Mouse (Mus musculus): ENCODE data around the gene Slc12a6. TPM values are rescaled to one million over a fixed set of nuclear protein-coding genes. Genes with fewer than 3 reads are reported as not detected.

Slc12a6 gene
- polyA plus RNA-seq, 1 experiment from 2014 or later, result 6.9 TPM

DNA sequence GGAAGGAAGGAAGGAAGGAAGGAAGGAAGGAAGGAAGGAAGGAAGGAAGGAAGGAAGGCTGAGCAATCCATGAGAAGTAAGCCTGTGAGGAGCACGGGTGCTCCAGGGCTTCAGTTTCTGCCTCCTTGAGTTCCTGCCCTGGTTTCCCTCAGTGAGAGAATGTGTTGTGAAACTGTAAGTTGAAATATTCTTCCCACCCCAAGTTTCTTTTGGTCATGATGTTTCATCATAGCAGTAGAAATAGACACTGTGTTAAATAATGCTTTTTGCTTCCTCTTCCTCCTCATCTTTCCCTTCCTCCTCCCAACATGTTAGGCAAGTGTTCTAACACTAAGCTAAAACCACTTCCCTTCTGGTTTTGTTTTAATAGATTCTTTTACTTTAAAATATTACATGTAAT lies 33.0 kb upstream of the Slc12a6 start:
- no peak overlapping the region for H3K4me3 ChIP-seq (ENCODE audit: low read depth, low read length)
- 76% methylated on average over 1 of the region's 1 CpGs for WGBS
- H3K4me1 ChIP-seq (replicated peaks; ENCODE audit: control insufficient read depth, insufficient read depth, low read length), result no peaks in the 10 kb centered on the region
- H3K27ac ChIP-seq (ENCODE audit: low read depth, low read length), result no peak overlapping the region
- no peak for TF ChIP-seq CTCF (IDR thresholded peaks at IDR 0.05; ENCODE audit: low read depth)
- no peak overlapping the region for H3K9ac ChIP-seq (ENCODE audit: low read depth, low read length)
- no peaks in the 10 kb centered on the region for H3K36me3 ChIP-seq (ENCODE audit: control insufficient read depth, insufficient read depth)
- no peaks in the 10 kb centered on the region for H3K9me3 ChIP-seq (ENCODE audit: control insufficient read depth)
- no peaks in the 10 kb centered on the region for H3K27me3 ChIP-seq (replicated peaks; ENCODE audit: control insufficient read depth, insufficient read depth, low read length)
- no peak for ATAC-seq
- no peak overlapping the region for H3K4me2 ChIP-seq (replicated peaks; ENCODE audit: low read depth)

DNA sequence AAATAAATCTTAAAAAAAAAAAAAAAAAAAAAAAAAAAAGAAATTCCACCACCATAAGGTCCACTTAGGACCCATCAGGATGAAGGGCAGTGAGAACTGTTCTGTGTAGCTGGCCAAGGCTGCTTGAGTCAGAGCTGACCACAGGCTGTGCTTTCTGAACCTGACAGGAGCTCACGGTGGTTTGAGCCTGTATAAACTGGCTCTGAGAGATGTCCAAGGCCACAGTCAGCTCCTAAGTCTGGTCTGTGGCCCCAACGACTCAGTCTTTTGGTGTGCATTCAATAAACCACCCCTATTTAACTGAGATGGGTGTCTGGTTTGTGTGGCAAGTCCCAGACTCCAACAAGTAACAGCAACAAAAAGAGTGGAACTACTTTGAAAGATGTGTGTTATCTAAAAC lies 29.0 kb upstream of the Slc12a6 start:
- H3K36me3 ChIP-seq (ENCODE audit: control insufficient read depth, insufficient read depth), result no peaks in the 10 kb centered on the region
- no peak overlapping the region for H3K27ac ChIP-seq (ENCODE audit: low read depth, low read length)
- H3K4me3 ChIP-seq (ENCODE audit: low read depth, low read length), result no peak overlapping the region
- no peaks in the 10 kb centered on the region for H3K4me1 ChIP-seq (replicated peaks; ENCODE audit: control insufficient read depth, insufficient read depth, low read length)
- no peaks in the 10 kb centered on the region for H3K9me3 ChIP-seq (ENCODE audit: control insufficient read depth)
- no peak for TF ChIP-seq CTCF (IDR thresholded peaks at IDR 0.05; ENCODE audit: low read depth)
- no peak overlapping the region for H3K4me2 ChIP-seq (replicated peaks; ENCODE audit: low read depth)
- no peak overlapping the region for H3K9ac ChIP-seq (ENCODE audit: low read depth, low read length)
- no peak for ATAC-seq
- no peaks in the 10 kb centered on the region for H3K27me3 ChIP-seq (replicated peaks; ENCODE audit: control insufficient read depth, insufficient read depth, low read length)
- 80% methylated on average over 2 of the region's 2 CpGs for WGBS

DNA sequence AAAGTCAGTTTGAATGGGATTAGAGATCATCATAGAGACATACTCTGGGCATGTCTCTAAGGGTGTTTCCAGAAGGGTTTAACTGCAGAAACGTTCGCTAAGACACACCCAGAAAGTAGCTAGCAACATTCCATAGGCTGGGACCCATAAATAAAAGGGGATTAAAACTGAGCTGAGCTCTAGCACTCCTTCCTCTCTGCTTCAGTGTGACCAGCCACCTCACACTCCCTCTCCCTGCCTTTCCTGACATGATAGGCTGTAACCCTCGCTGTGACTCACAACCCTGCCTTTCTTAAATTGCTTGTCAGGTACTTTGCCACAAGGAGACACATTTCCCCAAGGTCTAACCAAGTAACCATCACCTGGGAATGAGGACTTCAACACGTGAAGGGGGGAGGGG lies 27.6 kb upstream of the Slc12a6 start:
- Histone ChIP-seq H3K4me1 (replicated peaks; ENCODE audit: control insufficient read depth, insufficient read depth, low read length) (no peaks in the 10 kb centered on the region; the same call in 1 of the 2 replicates), H3K27ac (ENCODE audit: low read depth, low read length) (no peak overlapping the region), H3K27me3 (replicated peaks; ENCODE audit: control insufficient read depth, insufficient read depth, low read length) (no peaks in the 10 kb centered on the region), H3K4me3 (ENCODE audit: low read depth, low read length) (no peak overlapping the region), H3K4me2 (replicated peaks; ENCODE audit: low read depth) (no peak overlapping the region; the same call in 1 of the 2 replicates), H3K9me3 (ENCODE audit: control insufficient read depth) (no peaks in the 10 kb centered on the region), H3K9ac (ENCODE audit: low read depth, low read length) (no peak overlapping the region), H3K36me3 (ENCODE audit: control insufficient read depth, insufficient read depth) (no peaks in the 10 kb centered on the region)
- no peak for TF ChIP-seq CTCF (IDR thresholded peaks at IDR 0.05; ENCODE audit: low read depth)
- 9% methylated on average over 4 of the region's 4 CpGs for WGBS
- ATAC-seq, result no peak

DNA sequence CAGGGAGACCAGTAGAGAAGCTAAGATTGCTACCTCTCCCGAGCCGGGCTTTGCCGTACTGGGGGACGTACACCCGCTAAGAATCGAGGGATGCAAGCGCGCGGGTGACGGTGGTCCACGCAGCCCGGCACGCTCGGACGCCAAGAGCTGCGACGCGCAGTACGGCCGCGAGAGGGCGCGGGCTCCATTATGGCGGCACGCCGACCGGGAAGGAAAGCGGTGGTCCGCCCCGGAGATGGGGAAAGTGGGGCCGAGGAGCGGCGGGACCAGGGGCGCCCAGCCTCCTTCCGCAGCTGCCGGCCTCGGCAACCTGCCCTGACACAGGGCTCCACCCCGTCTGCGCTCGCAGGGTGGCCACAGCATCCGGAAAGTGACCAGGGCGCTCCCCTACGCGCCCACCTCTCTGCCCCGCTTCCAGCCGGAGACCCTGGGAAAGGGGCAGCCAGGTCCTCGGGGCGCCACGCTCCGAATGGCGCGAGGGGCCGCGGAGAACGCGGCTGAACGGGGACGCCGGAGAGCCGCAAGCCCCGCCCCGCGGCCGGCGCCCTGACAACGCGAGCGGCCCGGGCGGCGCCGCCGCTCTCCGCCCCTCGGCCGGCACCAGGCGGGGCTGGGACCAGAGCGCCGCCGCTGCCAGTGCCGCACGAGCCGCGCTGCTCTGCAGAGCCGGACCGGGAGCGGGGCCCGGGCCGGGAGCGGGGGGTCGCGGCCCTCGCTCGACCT lies 26.3 kb upstream of the Slc12a6 start, which contains the start of gene Lpcat4:
Gene Lpcat4, plus strand, starts transcription at position 257 of the 723 bp plus-strand sequence.
- peak; percentile 96 for TF ChIP-seq CTCF (IDR thresholded peaks at IDR 0.05; ENCODE audit: low read depth)
- peak; percentile 86 for ATAC-seq
- under 1% methylated on average over 90 of the region's 94 CpGs for WGBS
- no peaks in the 10 kb centered on the region; the same call in 1 of the 2 replicates for H3K4me1 ChIP-seq (replicated peaks; ENCODE audit: control insufficient read depth, insufficient read depth, low read length)
- H3K4me2 ChIP-seq (replicated peaks; ENCODE audit: low read depth), result peak within 1 kb of the TSS; percentile 99
- peak within 1 kb of the TSS; percentile 69 for H3K9ac ChIP-seq (ENCODE audit: low read depth, low read length)
- H3K27ac ChIP-seq (ENCODE audit: low read depth, low read length), result peak within 1 kb of the TSS; percentile 86
- no peaks in the 10 kb centered on the region for H3K9me3 ChIP-seq (ENCODE audit: control insufficient read depth)
- H3K4me3 ChIP-seq (ENCODE audit: low read depth, low read length), result peak within 1 kb of the TSS; percentile 96
- H3K36me3 ChIP-seq (ENCODE audit: control insufficient read depth, insufficient read depth), result peaks cover 6% of the 10 kb centered on the region; the same call in 1 of the 2 replicates
- no peaks in the 10 kb centered on the region for H3K27me3 ChIP-seq (replicated peaks; ENCODE audit: control insufficient read depth, insufficient read depth, low read length)

DNA sequence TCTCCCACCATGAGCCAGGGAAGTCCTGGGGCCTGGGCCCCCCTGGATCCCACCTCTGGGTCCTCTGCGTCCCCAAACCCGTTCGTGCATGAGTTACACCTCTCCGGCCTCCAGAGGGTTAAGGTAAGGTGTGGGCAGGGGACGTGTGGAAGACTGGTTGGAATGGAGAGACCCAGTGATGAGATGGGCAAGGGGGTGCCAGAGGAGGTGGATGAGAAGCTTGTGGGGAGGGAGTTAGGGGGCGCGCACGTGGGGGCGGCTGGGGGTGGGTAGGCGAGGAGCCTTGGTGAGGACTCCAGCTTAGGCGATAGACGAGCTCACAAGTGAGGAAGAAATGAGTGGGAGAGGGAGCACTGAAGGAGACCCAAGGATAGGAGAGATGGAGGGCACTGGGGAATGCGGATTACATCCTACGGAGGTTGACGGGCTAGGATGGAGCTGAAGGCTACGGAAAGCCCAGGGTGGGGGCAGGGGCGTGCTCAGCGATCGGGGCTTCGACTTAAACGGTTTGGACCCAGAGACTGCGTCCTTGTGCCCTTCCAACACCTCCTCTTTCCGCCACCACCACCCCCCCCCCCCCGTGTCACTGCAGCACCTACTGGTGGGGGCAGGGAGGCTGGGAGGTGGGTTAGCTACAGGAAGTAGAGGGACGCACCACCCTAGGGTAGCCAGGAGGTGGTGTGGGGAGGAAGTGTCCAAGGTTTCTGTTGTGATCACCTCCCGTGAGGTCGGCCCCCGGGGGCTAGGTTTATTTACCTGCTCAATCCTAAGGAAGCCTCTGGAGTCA lies 25.5 kb upstream of the Slc12a6 start:
- peak overlapping the region; percentile 99 for H3K4me2 ChIP-seq (replicated peaks; ENCODE audit: low read depth)
- peak overlapping the region; percentile 69 for H3K9ac ChIP-seq (ENCODE audit: low read depth, low read length)
- WGBS, result 2% methylated on average over 26 of the region's 28 CpGs
- peak overlapping the region; percentile 96 for H3K4me3 ChIP-seq (ENCODE audit: low read depth, low read length)
- H3K36me3 ChIP-seq (ENCODE audit: control insufficient read depth, insufficient read depth), result peaks cover 11% of the 10 kb centered on the region; the same call in 1 of the 2 replicates
- H3K27me3 ChIP-seq (replicated peaks; ENCODE audit: control insufficient read depth, insufficient read depth, low read length), result no peaks in the 10 kb centered on the region
- no peaks in the 10 kb centered on the region; the same call in 1 of the 2 replicates for H3K4me1 ChIP-seq (replicated peaks; ENCODE audit: control insufficient read depth, insufficient read depth, low read length)
- TF ChIP-seq CTCF (IDR thresholded peaks at IDR 0.05; ENCODE audit: low read depth), result peak; percentile 25; the same call in 1 of the 2 replicates
- peak overlapping the region; percentile 86; the same call in 1 of the 2 replicates for H3K27ac ChIP-seq (ENCODE audit: low read depth, low read length)
- ATAC-seq, result no peak
- no peaks in the 10 kb centered on the region for H3K9me3 ChIP-seq (ENCODE audit: control insufficient read depth)

DNA sequence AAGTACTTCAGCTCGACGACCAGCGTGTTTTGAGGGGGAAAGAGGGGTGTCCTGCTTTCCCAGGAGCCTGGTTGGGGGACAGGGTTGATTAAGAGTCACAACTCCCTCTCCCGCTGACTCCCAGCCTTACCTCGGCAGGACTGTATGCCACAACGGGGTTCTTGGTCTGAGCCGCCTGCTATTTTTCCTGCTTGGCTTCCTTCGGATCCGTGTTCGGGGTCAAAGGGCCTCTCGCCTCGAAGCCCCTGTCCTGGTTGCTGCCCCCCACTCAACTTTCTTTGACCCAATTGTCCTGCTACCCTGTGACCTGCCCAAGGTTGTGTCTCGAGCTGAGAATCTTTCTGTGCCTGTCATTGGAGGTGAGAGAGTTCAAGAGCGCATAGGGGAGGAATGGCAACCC lies 23.8 kb upstream of the Slc12a6 start:
- Histone ChIP-seq H3K27ac (ENCODE audit: low read depth, low read length) (no peak overlapping the region), H3K27me3 (replicated peaks; ENCODE audit: control insufficient read depth, insufficient read depth, low read length) (no peaks in the 10 kb centered on the region), H3K36me3 (ENCODE audit: control insufficient read depth, insufficient read depth) (peaks cover 15% of the 10 kb centered on the region; the same call in 1 of the 2 replicates), H3K4me2 (replicated peaks; ENCODE audit: low read depth) (no peak overlapping the region), H3K4me1 (replicated peaks; ENCODE audit: control insufficient read depth, insufficient read depth, low read length) (no peaks in the 10 kb centered on the region; the same call in 1 of the 2 replicates), H3K9me3 (ENCODE audit: control insufficient read depth) (no peaks in the 10 kb centered on the region), H3K4me3 (ENCODE audit: low read depth, low read length) (no peak overlapping the region), H3K9ac (ENCODE audit: low read depth, low read length) (no peak overlapping the region)
- no peak for ATAC-seq
- TF ChIP-seq CTCF (IDR thresholded peaks at IDR 0.05; ENCODE audit: low read depth), result no peak
- 82% methylated on average over 14 of the region's 14 CpGs for WGBS
